Mouse (Mus musculus): Measurements from ENCODE around the gene Riiad1.

Riiad1 gene

DNA sequence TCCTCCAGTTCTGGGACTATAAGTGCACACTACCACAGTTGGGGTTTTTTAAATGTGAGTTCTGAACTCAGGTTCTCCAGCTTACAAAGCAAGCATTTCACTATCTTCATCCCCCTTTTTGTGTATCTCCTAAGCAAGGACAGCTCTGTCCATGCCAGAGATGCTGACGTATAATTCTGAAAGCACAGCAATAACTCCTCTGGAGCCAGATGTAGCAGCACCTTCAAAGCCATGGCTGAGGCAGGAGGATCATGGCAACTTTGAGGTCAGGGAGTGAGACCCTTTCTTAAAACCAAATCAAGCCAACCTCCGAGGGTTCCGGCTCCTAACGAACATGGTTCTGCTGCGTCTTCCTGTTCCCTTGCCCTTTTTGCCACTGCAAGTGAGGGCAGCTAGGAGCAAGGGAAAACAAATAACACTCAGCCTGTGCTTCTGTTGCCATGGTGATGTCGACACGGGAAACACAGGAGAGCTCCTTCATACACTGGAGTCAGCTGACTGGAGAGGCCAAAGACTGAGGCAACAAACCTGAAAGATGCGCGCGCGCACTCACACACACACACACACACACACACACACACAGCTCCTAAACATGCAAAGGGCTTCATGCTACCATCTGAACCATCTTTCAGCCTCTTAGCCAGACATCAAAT lies 16.1 kb downstream of the Riiad1 start:
- peak; percentile 68 for DNase-seq (ENCODE audit: low spot score)

DNA sequence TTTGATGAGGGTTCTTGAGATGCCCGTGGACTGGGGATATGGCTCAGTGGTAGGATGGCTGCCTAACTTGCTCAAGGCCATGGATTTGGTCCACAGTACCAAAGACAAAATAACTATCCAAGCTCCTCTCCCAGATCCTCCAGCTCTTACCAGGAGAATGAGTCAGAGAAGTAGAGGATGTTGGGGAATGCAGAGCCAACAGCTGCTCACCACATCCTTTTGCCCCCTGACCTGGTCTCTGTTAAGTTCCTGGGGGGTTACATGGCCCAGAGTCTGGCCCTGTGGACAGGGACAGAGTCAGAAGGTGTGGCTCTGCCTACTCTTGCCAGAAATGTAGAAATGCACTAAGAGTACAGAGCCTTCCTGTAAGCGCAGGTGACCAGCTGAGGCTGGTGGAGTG lies 20.3 kb downstream of the Riiad1 start:
- DNase-seq (ENCODE audit: low spot score): no peak

DNA sequence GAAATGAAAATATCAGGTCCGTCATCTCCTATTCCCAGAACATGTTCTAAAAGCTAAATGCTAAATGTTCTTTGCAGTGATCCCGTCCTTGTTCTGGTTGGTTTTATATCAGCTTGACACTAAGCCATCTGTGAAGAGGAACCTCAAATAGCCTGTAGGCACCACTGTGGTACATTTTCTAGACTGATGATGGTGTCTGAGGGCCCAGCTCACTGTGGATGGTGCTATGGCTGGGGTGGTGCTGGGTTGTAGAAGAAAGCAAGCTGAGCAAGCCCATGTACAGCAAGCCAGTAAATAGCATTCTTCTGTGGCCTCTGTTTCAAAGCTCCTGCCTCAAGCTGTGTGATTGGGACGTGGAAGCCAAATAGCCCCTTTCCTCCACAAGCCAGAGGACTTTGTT lies 23.1 kb downstream of the Riiad1 start:
- no peak for DNase-seq (ENCODE audit: low spot score)

DNA sequence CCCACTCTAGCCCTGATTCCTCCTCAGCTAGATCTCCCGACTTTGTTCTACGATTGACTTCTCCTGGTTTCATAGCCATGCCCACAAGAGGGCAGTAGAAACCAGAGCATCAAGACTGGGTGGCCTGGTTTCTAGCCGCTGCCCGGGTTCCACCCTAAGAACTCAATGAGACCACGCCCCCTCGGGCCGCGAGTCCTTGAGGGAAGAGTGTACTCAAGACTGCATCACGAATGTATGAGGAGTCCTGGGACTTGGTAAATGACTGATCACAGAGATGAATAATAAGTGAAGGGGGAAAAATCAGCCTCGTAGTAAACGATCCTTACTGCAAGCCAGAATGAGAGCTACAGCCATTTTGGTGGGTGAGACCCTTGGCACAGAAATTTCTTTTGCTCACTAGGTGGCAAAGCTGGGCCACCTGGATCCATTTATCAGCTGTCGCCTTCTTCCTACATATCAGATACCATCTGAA lies 23.6 kb downstream of the Riiad1 start:
- peak; percentile 98 for DNase-seq (ENCODE audit: low spot score)

DNA sequence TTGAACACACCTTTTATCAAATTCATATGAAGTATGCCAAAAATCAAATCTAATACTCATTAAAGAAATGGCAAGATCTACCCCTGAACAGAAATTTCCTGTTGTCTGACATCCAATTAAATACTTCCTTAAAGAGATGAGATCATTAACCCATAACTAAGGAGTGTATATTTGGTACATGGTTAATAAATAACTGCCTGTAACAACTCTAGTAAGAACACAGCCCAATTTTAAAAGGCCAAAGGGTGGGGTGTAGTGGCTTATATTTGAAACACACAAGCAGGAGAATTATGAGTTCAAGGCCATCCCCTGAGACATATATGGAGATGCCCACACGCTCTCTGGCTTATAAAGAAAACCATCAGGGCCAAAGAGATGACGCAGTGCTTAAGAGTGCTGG lies 30.8 kb downstream of the Riiad1 start:
- DNase-seq (ENCODE audit: low spot score): no peak

DNA sequence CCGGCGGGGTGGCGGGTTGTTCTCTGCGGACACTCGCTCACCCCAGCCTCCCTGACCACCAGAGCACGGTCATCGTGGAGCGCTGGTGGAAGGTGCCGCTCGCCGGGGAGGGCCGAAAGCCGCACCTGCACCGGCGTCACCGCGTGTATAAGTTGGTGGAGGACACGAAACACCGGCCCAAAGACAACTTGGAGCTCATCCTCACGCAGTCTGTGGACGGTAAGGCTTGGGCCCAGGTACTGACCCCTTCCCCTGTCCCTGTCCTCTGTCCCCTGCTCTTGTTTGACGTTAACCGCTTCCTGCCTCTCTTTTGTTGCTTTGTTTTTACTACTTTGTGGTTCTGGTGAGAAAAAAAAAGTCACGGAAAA lies 36.6 kb downstream of the Riiad1 start, which contains the start of gene Oaz3:
TSS of gene Oaz3 (minus strand) at position 319 of the 368 bp plus-strand sequence.
- no peak for DNase-seq (ENCODE audit: low spot score)

- DNase-seq (ENCODE audit: low spot score): peak; percentile 96
These were observed 37.1 kb downstream of the Riiad1 start, which contains the start of gene Mrpl9 for GRCm38 (mm10) chr3:94442951-94443596. Gene Mrpl9 (plus strand): TSS chr3:94443318.

- peak; percentile 26 for DNase-seq (ENCODE audit: low spot score)
These were observed 39.0 kb downstream of the Riiad1 start for GRCm38 (mm10) chr3:94441182-94441581.

DNA sequence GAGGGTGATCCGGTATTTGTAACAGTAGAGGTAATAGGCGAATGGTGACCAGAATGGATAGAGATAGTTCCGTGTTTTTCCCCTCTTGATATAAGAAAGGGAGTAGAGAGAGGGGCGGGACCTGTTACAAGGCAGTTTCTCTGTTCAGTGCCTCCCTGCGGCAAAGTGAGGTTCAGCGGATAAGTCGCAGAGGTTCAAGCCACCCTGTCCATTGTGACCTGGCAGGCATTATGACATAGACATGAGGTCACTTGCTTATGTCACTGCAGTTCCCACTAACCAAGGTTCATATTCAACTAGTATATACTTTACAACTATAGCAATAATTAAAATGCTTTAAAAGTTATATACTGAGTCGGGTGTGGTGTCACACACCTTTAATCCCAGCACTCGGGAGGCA lies 43.7 kb downstream of the Riiad1 start:
- no peak for DNase-seq (ENCODE audit: low spot score)

DNA sequence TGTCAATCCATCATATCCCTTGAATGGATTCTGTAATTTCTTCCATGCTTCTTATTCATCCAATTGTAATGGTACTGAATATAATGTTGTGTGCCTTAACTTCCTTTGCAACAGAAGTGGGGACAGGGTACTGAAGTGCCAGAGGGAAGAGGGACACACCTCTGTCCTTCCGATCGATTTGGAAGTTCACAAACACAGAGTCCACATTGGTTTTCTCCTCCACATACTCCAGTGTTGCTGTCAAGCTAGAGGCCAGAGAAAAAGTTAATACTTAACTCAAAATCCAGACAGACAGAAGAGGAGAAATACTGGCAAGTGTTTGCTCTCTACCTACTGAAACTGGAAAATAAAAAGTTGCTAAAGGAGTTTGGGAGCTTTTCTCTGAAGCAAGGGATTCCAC lies 45.8 kb downstream of the Riiad1 start:
- no peak for DNase-seq (ENCODE audit: low spot score)

DNA sequence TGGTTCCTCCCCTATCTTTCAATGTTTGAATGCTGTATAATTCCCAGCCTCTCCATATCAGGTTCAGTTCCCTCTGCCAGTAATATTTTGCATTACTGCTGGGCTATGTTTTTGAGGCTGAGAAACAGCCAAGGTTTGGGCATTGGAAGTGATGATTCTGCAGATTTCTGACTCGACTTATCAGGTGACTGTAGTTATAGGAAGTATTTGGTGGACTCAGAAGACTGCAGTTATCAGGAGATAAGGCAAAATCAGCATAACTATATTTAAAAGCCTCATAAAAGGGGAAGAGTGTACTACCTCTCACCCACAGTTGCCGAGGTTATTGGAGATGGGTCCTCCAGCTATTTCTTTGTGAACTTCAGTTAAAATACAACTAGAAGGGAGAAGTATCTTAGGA lies 49.2 kb downstream of the Riiad1 start:
- no peak for DNase-seq (ENCODE audit: low spot score)
